Mouse (Mus musculus) spleen, adult 2 months (tissue): Measurements from ENCODE around the gene Slmap.

ENCODE experiments used
- CTCF ChIP-seq: fragments of 200-500 bp; IDR thresholded peaks from 2 replicates; pipeline ENCODE4 v1.5.1; 2011; ENCODE audit warnings: mild to moderate bottlenecking, inconsistent platforms; ENCODE audit not compliant: insufficient read depth, insufficient read length, insufficient replicate concordance; ENCODE audit errors: extremely low read depth
- POLR2A ChIP-seq: fragments of 200-500 bp; IDR thresholded peaks from 2 replicates; pipeline ENCODE4 v1.6.1; 2011; ENCODE audit warnings: low read depth, low read length, inconsistent platforms

- TF ChIP-seq CTCF (no peak), POLR2A (no peak)
Measured at GRCm38 (mm10) chr14:26447223-26447622, 87.5 kb downstream of the Slmap start.
